Mouse (Mus musculus) brain, embryonic 14.5 days (tissue): ENCODE measurements around the gene Mall. TPM values are rescaled to one million over a fixed set of nuclear protein-coding genes. Genes with fewer than 3 reads are reported as not detected.

Source experiments
- DNase-seq: peaks from one replicate; pipeline ENCODE4 v3.0.0-alpha.2; 2011; ENCODE audit warnings: low read depth
- CTCF ChIP-seq: fragments of 200-500 bp; IDR thresholded peaks from 2 replicates; pipeline ENCODE4 v1.5.1; 2012; ENCODE audit warnings: inconsistent platforms, mild to moderate bottlenecking, moderate library complexity, borderline replicate concordance; ENCODE audit not compliant: insufficient read depth, insufficient read length; ENCODE audit errors: extremely low read depth
- POLR2A ChIP-seq: fragments of 200-500 bp; IDR thresholded peaks from 2 replicates; pipeline ENCODE4 v1.6.1; 2012; ENCODE audit warnings: mild to moderate bottlenecking, inconsistent platforms, borderline replicate concordance; ENCODE audit not compliant: poor library complexity, insufficient read depth, insufficient read length, severe bottlenecking; ENCODE audit errors: extremely low read depth
- polyA plus RNA-seq: library from polyadenylated mRNA; depleted of rRNA; stranded (reverse); fragments of >200 nt; gene quantifications from 2 replicates; pipeline ENCODE4 v1.2.3, GENCODE M21; 2012

Mall gene
- polyA plus RNA-seq, 1 experiment: 1.6 TPM

DNA sequence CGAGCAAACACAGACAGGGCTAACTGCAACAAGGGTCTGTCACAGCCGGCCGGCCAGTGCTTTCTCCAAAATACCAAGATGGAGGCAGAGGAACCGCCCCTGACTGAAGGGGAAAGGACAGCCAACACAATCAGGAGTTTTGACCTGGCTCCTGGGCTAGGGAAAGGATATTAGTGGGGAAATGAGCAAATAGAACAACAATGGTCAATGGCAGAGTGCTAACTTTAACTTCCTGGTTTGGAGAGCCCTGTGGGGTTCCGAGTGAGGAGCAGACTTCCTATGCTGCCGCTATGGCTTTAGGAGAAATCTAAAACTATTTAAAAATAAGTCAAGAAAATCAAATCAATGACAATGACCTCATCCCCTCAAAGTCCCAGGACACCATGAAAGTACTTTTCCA, 1.6 kb downstream of the Mall start:
- TF ChIP-seq CTCF: no peak
- TF ChIP-seq POLR2A: no peak
- no peak for DNase-seq

DNA sequence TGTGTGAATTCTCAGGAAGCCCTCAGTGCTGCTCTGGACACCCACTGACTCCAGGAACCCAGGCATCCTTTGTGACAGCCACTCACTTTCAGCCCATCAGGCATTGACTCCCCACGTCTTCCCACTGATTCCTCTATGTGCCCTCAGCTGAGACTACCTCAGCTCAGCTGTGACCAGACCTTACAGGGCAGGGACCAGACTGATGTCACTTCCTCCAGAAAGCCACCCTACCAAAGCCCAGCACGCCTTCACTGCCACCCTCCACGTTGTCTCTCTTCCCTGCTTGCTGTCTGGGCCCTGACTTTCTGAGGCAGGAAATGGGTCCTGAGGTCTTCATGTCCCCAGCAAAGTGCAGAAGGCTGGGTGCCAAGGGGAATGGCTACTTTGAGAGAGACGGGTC, 6.5 kb downstream of the Mall start:
- TF ChIP-seq CTCF (no peak), POLR2A (no peak)

DNA sequence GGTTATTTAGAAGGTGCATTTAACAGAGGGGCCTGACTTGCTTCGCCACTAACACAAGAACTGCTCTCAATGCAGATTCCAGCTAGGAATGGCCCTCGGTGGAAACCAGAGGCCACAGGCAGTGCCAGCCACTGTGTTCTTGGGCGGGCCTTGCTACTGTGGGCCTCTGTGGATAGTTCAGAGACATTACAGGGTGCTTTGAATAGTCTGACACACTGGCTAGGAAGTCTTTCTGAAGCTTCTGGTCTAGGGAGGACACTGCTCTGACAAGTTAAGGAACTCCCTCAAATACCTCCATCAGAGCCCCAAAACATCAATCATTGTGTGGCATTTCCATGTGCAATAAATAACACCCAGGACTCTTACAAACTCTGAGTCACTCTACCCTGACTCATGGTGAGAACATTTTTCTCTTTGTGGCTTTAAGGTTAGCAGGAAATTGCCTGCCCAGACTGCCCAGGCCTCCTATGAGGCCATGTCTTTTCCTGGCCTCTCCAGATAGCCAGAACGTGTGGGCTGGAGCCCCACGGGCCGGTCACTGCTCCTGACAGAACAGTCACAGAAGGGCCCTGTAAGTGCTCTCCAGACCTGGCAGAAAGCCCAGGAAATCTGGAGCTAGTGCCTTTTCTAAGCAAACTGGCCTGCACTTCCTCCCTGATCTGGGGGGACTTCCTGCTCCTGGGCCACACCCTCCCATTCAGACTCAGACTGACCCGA, 7.4 kb downstream of the Mall start:
- TF ChIP-seq CTCF: no peak
- TF ChIP-seq POLR2A: no peak
- peak; percentile 80 for DNase-seq

More for the DNA sequence above, 6.5 kb downstream of the Mall start:
- DNase-seq: no peak

DNA sequence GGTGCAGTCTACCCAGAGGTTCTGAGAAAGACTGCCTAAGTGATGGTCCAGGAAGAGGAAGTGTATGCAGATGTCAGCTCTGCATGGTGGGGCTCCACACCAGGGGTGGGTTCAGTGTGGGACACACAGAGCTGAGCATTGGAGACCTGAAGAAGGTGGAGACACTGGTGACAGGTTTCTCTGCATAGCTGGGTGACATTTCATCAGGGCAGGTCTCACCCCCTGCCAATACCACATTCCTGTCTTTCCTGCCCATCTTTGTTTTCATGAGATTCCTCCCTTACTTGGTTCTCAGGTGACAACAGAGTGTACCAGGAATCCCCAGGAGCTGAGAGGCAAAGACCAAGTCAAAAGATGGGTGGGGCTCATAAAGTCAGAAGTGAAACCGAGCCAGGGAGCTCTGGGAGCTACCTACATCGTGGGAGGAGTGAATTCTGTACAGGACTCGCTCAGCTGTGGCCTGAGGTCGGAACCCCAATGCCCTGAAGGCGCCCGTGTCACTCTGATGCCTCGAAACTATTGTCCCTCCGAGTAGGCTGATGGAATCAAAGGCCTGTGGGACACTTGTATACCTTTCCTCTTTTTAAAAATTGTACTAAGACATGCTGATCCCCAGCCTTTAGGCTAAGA, 10.8 kb downstream of the Mall start:
- TF ChIP-seq CTCF: no peak
- TF ChIP-seq POLR2A: no peak
- no peak for DNase-seq

DNA sequence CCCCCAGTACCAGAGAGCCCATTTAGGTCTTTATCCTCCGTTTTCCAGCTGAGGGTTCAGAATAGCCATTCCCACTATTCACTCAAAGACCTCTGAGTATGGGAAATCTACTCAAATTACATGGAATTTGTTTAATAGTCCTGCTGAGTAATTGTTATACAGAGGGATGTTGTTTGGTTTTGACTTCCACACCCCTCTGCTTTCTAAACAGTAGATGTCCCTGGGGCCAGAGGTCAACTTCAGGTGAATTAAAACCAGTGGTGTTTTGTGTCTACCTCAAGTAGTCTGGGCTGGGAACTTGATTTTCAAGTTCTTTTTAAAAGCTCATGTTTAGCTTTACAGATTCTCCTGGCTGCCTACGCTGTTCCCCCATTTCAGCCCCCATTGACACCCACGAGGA, 15.0 kb downstream of the Mall start:
- TF ChIP-seq CTCF (no peak), POLR2A (no peak)
- no peak for DNase-seq

DNA sequence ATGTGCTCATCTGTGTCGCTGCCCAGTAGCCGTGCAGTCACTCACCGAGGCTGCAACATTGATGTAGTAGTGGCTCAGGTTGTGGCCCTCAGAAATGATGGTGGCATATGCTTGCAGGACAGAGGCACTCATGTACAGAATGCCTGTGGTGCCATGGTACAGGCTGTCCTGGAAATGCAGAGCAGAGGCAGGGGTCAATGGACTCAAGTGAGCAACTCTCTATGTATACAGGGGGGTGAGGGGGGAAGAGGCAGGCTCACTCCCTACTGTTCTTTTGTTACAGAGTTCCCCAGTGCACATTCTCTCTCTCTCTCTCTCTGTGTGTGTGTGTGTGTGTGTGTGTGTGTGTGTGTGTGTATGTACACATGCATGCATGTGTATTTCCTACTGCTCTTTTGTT, 20.9 kb downstream of the Mall start:
- no peak for DNase-seq
- no peak for TF ChIP-seq CTCF

DNA sequence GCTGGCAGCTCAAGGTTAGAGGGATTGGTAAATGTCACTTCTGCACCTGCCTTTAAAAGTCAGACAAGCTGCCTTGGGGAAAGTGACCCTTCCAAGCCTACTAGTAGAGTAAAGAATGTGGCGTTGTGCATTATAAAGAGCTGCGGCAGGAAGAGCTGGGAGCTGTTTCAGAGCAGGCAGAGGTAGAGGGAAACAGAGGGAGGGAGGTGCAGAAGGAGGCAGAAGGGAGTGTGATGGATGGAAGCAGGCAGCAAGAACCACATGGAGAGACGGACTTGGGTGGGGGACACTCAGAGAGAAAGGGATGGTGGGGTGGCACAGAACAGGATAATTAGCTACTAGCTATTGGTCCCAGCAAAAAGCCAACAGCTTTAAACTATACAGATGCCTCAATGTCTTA, 21.7 kb downstream of the Mall start:
- TF ChIP-seq CTCF (no peak), POLR2A (no peak)
- no peak for DNase-seq

DNA sequence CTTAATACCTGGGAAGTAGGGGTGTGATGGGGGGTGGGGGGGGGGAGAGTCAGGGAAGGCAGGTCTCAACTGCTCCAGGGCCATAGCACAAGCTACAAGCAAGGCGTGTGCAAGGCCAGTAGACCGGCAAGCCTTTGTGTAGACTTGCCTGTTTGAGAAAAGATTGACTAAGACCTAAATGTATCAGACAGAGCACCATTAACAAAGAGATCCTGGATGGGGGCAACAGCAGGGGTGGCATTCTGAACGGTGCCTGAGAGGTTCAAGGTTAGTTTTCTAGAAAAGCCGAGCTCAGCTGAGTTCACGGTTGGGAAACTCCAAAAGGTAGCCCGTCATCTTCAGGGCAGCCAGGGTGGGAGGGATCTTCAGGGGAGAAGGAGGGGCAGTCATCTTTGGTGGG, 24.5 kb downstream of the Mall start:
- DNase-seq: no peak
- no peak for TF ChIP-seq POLR2A
- TF ChIP-seq CTCF: no peak

DNA sequence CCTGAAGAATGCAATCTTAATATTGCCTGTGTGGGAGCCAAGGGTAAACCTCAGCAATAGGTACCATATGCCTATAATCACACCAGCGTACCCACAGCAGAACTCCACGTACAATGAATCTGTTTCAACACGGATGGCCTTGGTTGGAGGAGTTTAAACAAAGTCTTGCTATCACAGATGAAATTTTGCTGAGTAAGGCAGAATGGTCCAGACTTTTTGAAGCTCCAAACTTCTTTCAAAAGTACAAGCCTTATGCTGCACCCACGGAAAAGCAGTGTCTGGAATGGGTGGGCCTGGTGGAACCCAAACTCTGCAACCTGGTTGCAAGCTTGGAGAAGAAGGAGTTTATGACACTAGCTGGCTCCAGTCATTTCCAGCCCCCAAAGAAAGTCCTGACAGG, 40.5 kb downstream of the Mall start:
- TF ChIP-seq CTCF: no peak
- TF ChIP-seq POLR2A: no peak
- DNase-seq: no peak

DNA sequence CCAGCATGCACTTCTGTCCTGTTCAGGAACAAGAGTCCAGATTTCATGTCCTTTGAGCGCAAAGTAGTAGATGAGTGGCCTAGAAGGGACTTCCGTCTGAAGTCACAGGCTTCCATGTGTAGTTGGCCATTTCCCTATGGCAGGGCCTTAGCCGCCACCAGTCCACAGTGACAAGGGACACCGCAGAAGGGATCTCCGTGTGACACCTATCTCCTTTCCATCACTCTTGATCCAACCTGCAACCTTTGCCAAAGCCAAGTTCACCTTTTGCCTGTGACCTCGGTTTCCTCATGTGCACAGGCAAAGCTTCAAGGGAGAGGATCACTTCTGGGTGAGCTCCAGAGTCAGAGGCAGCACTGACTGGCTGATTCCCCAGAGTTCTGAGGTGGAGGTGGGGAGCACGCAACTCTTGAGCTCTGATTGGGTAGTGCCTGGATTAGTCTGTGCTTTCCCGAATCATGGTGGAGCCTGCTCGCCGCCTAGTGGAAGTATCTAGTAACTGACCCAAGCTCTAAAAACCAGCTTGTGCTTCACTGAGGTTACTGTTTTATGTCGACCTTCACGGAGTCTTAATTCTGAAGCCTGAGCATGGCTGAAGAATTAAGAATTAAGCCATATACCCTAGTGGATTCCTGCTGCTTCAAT, 45.9 kb downstream of the Mall start:
- TF ChIP-seq CTCF (peak; percentile 79), POLR2A (no peak)
- peak; percentile 85 for DNase-seq

DNA sequence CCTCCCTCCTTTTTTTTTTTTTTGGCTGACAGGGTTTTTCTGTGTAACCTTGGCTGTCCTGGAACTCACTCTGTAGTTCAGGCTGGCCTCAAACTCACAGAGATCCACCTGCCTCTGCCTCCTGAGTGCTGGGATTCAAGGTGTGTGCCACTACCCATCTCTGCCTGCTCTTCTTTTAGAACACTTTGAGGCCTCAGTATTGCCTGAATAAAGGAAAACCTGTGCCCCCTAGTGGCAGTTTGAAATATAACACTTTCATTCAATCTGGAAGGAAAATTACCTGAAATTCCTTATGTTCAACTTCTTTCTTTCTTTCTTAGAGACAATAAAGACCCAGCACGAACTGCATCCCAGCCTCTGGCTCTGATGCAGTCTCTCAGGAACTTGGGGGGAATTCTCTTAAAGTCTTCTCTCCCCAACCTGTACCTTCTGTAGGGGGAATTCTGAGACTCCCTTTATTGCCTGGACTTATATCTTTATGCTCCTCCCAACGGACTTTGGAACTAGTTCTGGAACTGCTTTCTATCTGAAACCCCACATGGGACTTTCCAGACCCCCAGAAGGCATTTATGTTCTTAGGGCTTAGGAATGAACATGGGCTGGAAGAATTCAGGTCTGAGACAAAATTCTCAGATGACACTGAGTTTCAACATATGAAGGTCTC, 61.8 kb downstream of the Mall start:
- DNase-seq: peak; percentile 58
- TF ChIP-seq POLR2A: no peak
- TF ChIP-seq CTCF: peak; percentile 21; the same call in 1 of the 2 replicates

DNA sequence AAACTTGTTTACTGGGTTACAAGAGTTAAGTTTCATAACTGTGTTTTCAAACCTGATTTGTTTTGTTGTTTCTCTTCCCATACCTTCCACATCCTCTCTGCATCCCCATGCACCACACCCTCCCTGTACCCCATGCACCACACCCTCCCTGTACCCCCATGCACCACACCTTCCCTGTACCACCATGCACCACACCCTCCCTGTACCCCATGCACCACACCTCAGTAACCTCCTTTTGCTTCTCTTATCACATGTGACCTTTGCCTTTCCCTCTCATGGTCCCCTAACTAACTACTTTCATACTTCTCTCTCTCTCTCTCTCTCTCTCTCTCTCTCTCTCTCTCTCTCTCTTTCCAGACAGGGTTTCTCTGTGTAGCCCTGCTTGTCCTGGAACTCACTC, 62.7 kb downstream of the Mall start:
- DNase-seq: no peak
- TF ChIP-seq CTCF (no peak), POLR2A (no peak)

DNA sequence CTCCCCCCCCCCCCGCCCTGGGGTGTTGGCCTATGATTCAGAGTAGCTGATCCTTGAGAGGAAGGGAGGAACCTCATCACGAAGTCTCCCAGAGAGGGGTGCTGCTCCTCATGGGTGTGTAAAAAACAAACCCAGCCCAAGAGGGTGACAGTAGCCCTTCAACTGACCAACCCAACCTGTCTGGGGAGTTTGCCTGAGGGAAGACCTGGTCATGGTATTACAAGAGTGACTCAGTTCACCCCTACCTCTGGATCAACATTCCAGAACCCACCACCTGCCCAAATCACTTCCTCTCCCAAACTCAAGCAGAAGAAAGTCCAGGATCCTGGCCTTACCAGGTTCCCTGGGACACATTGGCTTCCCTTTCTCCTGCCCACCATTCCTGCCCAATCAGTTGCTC, 67.0 kb downstream of the Mall start:
- TF ChIP-seq CTCF: no peak
- TF ChIP-seq POLR2A: no peak
- no peak for DNase-seq
